Mouse (Mus musculus): ENCODE data around the gene Fam198a. TPM values are rescaled to one million over a fixed set of nuclear protein-coding genes. Genes with fewer than 3 reads are reported as not detected.

Gene Fam198a
- total RNA-seq, 2 experiments from 2014 or later = 6.7 to 7.2 TPM

DNA sequence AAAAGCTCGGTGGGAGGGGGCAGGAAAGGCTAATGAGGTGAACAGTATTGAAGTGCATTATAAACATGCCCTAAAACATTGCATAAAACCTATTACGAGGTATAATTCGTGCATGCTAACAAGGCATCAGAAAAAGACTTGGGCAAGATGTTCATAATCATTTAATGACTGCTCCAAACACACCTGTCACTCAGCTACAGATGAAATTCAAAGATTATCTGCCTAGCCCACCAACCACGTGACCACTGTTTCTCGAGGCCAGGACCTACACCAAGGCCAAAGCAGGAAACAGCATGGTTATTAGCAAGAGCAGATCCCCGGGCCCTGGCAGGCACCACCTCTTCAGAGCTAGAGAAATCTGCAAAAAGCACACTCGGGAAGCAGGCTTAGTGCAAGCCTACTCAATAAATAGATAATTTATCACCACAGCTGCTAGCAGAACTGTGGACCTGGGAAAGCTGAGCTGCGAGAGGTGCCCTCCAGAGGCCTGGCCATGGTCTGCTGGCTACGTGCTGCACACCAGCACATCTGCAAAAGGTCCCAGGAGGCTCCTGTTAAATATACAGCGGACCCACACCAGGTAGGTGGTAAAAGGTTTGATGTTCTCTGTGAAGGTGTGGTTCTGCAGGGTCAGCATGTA lies 30.8 kb downstream of the Fam198a start:
- DNase-seq (ENCODE audit: low spot score in 2 of 2) = no peak

DNA sequence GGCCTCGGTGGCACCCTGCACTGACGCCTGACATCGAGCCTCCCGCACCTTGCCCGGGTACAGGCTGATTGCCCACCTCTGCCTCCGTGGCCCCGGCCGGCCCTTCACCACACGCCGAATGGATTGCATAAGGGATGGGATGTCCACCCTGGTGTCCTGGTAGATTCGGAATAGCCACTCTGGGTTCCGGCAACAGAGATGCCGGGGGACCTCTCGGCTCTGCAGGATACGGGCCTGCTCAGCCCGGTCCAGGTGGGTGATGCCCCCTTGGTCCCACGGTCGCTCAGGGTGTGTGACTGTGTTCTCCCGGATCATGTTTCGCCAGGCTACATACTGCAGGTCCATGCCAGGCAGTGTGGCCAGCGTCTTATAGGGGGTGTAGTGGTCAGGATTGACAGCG lies 31.4 kb downstream of the Fam198a start:
- DNase-seq (ENCODE audit: low spot score in 2 of 2) = no peak

DNA sequence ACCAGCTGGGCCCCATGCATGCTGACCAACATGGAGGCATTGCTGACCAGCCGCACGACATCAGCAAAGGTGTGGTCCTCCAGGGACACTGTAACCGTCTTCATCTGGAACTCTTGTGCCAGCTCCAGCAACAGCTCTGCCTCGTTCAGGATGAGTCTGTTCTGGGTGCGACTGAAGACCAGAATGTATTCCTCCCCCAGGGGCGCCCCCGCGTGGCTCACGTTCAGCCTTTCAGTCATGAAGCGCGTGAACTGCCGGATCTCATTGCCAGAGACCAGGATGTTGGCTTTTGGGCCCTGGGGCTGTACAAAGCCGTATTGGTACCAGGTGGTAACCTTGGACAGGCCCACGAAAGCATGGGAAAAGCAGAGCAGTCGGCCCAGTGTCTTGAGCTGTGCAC lies 31.9 kb downstream of the Fam198a start:
- peak in 1 of 2 experiments; percentile 68 for DNase-seq (ENCODE audit: low spot score in 2 of 2)

DNA sequence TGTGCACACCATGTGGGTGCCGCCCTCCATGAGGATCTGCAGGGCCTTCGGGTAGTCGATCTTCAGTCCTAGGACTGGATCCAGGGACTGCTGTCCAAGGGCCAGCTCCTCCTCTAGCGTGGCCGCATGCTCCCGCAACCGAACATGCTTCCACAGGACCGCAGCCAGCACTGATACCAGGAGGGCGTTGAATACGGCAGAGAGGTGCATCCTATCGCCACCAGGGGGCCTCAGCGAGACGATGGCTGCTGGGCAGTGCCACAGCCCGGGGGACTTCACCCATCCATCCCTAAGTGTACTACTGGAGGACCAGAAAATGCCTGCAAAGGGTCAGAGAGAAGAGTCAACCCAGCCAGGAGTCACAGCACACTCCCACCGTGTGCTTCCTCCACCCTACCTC lies 32.7 kb downstream of the Fam198a start:
- DNase-seq (ENCODE audit: low spot score in 2 of 2) = peak; percentile 59 to 89

DNA sequence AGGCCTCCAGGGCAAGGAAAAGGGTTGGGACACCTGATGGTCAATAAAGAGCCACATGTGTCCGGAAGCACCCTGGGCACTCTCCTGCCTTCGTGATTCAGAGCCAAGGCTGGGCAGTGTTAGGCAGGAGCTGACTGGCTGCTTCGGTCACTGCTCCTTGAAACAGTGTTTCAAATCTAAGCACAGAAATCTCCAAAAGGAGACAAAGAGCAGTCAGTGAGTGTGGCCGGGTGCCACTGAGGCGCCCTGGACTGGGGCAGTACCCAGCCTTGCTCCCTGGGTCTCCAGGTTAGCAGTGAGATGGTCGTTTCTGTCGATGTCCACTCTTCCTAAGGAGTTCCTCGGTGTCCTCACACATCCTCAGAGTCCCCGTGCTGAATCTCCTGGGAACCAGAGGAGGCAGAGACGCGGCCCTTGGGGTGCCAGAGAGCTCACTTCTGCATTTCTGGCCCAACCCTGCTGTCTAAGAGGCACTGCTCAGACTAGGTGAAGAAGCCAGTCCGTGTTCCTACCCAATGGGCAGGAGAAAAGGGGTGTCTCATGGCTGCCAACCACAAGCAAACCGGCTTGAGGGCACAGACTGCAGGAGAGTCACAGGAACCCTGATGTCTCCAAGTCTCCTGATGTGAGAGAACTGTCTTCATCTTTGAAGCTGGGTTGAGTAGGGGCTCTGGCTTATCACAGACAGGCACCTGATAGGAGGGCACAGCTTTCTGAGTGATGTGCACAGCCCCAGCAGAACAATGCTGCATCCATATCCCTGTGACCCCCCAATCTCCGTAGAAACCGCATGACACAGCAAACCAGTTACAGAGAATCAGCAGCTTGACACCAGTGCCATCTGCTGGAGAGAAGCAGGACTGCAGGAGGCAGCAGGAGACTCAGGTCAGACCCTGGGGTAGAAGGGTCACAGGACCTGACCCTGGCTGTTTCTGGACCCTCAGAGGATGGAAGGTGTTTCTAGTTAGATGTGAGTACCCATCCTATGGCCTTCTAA lies 34.0 kb downstream of the Fam198a start:
- DNase-seq (ENCODE audit: low spot score in 2 of 2) = peak; percentile 58 to 87

GRCm38 (mm10) chr9:121988910-121989309 lies 38.1 kb downstream of the Fam198a start:
- DNase-seq (ENCODE audit: low spot score in 2 of 2) = no peak

DNA sequence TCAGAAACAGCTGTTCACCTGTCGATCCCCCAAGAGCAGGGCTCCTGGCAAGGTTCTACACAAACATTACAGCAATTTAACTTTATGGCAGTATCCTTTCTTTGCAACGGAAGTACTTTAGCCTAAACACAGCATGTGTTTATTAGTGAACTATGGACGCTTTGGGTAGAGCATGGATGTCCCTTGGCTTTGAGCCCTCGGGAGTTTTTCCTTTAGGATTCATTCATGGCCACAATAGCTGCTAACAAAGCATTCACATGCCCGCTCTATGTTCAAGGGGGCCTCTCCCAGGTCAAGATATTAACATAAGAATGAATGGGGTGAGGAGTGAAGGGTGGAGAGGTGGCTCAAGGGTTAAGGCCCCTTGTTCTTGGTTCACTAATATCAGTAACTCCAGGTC lies 38.7 kb downstream of the Fam198a start:
- no peak for DNase-seq (ENCODE audit: low spot score in 2 of 2)

DNA sequence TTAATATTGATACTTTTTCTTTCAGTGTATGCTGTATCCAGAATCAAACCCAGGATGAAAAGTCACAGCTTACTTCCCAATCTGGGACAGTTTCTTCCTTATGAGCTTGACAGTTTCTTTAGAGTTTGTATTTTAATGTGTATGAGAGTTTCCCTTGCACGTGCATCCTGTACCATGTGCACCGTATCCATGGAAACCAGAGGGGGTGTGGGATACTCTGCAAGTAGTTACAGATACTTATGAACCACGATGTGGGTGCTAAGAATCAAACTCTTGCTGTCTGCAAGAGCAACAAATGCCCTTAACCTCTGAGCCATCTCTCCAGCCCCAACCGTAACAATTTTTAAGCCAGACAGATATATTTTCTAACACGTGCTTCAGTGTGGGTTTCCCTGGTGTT lies 40.3 kb downstream of the Fam198a start:
- no peak for DNase-seq (ENCODE audit: low spot score in 2 of 2)

- DNase-seq (ENCODE audit: low spot score in 2 of 2) = no peak
Observed at GRCm38 (mm10) chr9:121993047-121993446, 42.3 kb downstream of the Fam198a start.

- no peak for DNase-seq (ENCODE audit: low spot score in 2 of 2)
Observed at GRCm38 (mm10) chr9:121995077-121995476, 44.3 kb downstream of the Fam198a start.

GRCm38 (mm10) chr9:121995508-121996131 lies 44.8 kb downstream of the Fam198a start:
- peak; percentile 86 to 93 for DNase-seq (ENCODE audit: low spot score in 2 of 2)

- no peak for DNase-seq (ENCODE audit: low spot score in 2 of 2)
Observed at GRCm38 (mm10) chr9:121997010-121997409, 46.2 kb downstream of the Fam198a start, which contains the start of gene Pomgnt2. TSS of gene Pomgnt2 (minus strand) at chr9:121997110.

DNA sequence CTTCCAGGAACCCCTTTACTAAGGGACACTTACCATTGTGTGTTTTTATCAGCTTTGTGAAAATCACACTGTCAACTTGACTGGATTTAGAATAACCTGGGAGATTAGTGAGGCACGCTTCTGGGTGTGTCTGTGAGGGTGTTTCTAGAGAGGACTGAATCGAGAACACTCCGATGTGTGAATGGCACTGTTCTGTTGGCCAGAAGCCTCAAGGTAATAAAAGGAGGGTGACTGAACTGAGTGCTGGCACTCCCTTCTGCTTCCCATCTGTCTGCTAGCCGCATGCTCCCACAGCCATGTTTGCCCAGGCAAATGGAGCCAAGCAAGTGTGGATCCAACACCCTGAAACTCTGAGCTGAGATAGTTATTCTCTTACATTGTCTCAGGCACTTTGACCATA lies 47.2 kb downstream of the Fam198a start:
- DNase-seq (ENCODE audit: low spot score in 2 of 2) = no peak

DNA sequence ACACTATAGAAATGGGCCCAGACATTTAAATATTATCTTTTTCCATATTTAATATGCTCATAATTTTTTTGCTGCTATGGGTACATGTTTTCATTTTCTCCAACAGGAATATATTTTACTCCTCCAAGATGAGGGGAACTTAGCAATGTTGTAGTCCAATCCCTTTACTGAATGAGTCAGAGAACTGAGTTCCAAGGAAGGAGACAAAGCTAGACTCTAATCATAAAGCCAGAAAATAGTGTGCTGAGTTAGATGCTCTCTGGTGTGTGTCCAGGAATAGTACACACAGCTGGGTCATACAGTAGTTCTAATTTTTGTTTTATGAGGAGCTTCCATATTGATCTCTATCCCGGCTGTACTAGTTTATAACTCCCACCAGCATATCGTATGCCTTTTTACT lies 55.4 kb downstream of the Fam198a start:
- no peak for DNase-seq (ENCODE audit: low spot score in 2 of 2)

DNA sequence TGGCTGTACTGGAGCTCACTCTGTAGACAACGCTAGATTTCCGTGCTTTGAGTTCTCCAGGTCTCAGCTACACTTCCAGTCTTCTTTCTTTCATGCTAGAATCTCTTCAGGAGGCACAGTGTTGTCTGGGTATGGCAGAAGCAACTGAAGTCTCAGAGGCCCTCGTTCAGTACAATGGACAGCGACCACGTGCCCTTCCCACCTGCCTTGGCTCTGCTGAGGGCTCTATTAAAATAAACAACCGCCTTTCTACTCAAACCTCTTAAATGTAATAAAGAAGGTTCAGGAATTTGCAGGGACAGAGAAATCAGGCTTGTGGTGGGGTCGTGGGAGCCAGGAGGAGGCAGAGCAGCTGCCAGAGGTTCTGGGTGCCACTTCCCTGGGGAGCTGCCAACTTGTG lies 55.8 kb downstream of the Fam198a start:
- peak in 1 of 2 experiments; percentile 64 for DNase-seq (ENCODE audit: low spot score in 2 of 2)

- peak in 1 of 2 experiments; percentile 20 for DNase-seq (ENCODE audit: low spot score in 2 of 2)
Observed at GRCm38 (mm10) chr9:122008876-122009275, 58.1 kb downstream of the Fam198a start.

- DNase-seq (ENCODE audit: low spot score in 2 of 2) = no peak
Observed at GRCm38 (mm10) chr9:122010751-122011150, 60.0 kb downstream of the Fam198a start.

DNA sequence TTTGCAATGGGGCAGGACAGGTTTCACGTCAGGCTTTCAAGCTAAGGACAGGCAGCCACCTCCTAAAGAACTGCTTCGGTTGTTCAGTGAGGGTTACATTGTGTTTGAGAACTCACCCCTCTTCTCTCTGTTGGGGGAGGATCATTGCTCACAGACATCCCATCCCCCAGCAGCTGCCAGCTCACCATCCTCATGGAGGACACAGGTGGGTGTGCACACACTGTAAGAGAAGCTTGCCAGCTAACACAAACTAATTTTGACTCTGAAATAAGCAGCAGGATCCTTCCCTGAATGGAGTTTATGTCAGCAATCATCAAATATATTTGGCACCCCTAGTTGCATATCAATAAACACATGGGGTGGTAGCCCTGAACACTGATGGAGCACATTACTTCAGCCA lies 62.0 kb downstream of the Fam198a start:
- peak in 1 of 2 experiments; percentile 62 for DNase-seq (ENCODE audit: low spot score in 2 of 2)

DNA sequence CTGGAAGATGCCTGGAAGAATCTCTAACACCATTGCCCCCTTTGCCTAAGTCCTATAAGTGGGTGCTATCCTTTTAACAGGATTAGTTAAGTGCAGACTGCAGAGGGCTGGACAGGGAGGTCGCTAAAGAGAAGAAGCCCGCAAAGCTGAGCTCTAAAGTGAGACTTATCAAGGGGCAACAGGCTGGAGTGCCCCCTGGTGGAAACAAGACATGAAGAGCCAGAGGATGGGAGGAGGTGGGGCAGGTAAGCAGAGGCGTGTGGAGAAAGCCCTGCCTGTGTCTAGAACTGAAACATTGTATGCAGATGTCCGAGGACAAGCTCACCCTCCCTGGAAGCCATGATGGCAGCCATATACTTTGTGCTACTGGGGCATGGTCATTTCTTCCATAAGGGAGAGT lies 62.8 kb downstream of the Fam198a start:
- DNase-seq (ENCODE audit: low spot score in 2 of 2) = no peak

DNA sequence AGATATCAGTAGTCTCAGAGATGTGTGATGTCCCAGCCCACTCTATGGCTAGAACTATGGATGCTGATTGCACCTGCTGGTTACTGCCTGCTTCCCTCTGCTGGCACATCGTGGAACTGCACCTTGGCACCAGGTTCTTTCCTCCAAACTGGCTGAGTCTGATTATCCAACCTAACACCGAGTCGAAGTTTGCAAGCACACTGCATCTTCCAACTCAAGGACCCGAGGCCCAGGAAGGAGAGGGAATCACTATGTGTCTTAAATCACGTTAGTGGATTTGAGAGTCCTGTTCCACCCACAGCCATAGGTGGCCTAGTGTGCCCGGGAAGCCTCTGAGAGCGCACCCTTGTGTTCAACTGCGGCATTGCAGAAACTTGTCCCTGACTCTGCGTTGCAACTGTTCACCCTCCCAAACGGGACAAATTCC lies 63.5 kb downstream of the Fam198a start:
- DNase-seq (ENCODE audit: low spot score in 2 of 2) = peak; percentile 60 to 88

DNA sequence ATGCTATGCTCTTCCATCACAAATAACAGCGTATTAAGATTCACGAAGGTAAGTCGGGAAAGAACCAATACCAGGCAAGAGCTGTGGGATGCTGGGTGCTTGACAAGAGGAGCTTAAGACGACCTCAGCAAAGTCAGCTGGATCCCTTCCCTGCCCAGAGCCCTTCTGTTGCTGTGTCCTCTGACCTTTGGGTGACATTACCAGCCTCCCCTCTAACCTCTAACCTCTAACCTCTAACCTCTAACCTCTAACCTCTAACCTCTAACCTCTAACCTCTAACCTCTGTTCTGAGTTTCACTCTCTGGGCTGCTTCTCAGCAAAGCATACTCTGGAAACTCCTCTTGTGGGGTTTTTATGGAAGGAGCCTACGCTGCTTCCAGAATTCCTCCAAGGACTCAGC lies 67.3 kb downstream of the Fam198a start:
- DNase-seq (ENCODE audit: low spot score in 2 of 2) = no peak
